Mouse (Mus musculus): ENCODE data around the gene Pik3c2b.
"Not testable (repeated sequence)": the region's sequence is repeated elsewhere in the genome, so short reads cannot be mapped to it uniquely, and the experiment has no call there.

The Pik3c2b gene

DNA sequence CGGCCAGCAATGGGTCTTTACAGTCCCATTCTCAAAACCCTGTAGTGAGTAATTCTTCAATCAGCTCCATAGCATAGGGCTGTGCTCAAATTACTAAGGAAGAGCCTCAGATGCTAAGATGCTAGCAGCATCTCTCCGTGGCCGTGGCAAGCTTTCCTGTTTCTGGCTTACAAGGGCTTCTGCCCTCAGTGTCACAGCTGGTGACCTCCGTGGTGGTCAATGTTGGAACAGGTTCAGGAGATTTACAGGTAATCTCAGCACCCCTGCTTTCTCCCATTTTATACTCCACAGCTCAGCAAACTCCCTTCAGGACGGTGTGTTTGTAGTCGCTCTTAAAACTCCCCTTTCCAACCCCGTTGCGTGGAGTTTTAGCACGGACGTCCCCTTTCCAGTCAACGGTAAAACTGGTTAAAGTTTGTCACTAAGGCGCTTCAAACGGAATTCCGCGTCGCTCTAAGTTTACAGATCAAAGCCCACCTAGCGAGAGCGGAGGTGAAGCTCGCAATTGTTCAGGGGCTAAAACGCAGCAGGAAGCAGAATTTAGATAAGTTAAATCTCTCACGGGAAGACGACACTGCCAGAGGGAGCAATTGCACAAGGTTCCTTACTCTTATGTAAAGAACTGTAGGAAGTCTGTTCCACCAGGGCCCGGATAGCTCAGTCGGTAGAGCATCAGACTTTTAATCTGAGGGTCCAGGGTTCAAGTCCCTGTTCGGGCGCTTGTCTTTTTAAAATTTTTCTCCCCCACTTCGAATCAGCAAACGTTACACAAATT is 12.0 kb upstream of the Pik3c2b start:
- peak; percentile 63 to 74 for DNase-seq (ENCODE audit: low spot score in 2 of 2)

DNA sequence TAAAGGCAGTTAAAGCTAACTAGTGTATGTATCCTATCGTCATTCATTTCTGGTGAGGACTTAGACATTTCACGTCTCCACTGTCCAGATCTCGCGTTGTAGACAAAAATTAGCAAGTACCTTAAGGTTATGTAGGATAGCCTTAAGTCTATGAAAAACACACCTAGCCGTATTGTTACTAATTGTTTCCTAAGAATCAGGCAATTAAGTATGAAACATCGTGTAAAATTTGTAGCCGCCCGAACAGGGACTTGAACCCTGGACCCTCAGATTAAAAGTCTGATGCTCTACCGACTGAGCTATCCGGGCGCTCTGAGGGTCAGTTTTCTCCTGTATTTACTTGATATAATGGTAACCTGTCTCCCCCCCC is 11.4 kb upstream of the Pik3c2b start:
- peak in 1 of 2 experiments; percentile 50 for DNase-seq (ENCODE audit: low spot score in 2 of 2)

DNA sequence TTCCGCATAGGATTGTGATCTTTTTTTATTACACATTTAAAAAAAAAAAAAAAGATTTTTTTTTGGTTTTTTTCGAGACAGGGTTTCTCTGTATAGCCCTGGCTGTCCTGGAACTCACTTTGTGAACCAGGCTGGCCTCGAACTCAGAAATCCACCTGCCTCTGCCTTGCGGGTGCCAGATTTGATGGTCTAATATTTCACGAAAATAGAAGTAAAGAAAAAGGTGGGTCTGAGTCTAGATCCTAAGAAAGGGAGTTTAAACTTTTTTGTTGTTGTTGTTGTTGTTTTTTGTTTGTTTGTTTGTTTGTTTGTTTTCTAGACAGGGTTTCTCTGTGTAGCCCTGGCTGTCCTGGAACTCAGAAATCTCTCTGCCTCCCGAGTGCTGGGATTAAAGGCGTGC is 10.8 kb upstream of the Pik3c2b start:
- not testable (repeated sequence) for DNase-seq (ENCODE audit: low spot score in 2 of 2)

DNA sequence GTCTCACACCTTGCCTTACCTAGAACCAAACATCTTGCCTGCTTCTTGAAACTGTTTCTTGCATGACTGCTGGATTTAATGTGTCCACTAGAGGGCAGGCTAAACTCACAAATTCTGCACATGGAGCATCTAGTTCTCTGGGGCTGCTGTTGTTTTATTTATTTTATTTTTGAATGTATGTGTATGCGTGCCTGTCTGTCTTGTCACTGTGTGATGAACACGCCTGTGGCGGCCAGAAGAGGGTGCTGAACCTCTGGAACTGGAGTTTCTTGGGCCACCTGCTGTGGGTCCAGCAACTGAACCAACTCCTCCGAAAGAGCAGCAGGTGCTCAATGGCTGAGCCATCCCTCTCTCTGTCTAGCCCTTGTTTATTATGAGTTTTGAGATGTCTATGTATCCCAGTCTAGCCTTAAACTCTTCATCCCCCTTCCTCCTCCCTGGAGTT is 5.9 kb upstream of the Pik3c2b start:
- peak; percentile 55 to 72 for DNase-seq (ENCODE audit: low spot score in 2 of 2)

GRCm38 (mm10) chr1:133045861-133046440 is 484 bp downstream of the Pik3c2b start:
- peak; percentile 79 to 90 for DNase-seq (ENCODE audit: low spot score in 2 of 2)

GRCm38 (mm10) chr1:133046441-133046931 is 1.0 kb downstream of the Pik3c2b start:
- peak; percentile 33 to 73 for DNase-seq (ENCODE audit: low spot score in 2 of 2)

DNA sequence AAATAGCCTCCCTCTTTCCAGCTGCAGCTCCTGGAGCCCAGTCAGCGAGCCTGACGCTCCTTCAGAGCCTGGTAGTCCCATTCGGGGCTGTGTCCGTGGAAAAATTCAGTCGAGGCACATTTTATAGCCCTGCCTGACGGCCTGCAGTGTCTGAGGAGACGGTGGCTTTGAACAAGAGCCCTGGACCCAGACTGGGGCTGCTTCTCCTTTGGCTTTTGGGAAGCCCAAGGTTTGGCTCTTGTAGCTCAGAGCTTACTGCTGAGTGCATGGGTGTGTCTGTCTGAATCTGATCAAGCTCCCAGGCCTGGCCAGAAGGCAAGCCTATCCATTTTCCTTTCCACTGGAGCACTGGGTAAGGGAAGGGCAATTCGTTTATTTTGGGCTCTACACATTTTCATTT is 2.1 kb downstream of the Pik3c2b start:
- peak in 1 of 2 experiments; percentile 62 for DNase-seq (ENCODE audit: low spot score in 2 of 2)

DNA sequence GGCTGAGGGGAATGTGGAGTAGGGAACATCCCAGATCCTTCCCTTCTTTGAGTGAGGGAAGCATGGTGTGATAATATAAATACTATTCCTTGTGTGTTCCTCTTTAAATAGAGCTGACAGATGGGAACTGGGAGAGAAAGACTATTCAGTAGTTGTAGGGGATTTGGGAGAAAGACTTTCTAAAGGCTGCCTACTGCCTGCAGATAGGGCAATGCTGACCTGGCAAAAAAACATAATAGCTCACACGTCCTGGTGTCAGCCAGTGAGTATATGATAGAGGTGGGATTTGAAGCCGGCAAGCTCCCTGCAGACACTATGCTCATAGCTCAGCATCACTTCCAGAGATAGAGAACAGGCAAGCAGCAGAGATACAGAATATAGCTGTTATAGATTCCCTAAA is 3.2 kb downstream of the Pik3c2b start:
- DNase-seq (ENCODE audit: low spot score in 2 of 2), result no peak

DNA sequence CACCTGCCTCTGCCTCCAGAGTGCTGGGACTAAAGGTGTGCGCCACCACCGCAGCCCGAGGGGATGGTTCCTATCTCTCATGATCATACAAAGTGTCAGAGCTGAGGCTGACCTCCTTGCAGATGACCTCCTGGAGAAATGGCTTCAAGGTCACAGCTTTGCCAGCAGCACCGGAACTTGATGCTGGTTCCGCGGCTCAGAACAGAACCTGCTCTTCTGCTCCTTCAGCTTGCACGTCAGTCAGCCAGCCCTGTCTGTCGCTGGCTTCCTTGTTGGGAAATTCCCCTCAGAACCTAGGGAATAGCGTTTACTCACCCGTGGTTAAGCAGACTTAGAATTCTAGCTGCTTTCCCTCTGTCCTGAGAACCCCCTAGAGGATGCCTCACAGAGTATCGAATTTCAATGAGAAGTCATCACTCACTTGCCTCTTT is 4.5 kb downstream of the Pik3c2b start:
- no peak for DNase-seq (ENCODE audit: low spot score in 2 of 2)

GRCm38 (mm10) chr1:133051829-133052228 is 6.4 kb downstream of the Pik3c2b start:
- DNase-seq (ENCODE audit: low spot score in 2 of 2), result no peak

- DNase-seq (ENCODE audit: low spot score in 2 of 2), result peak in 1 of 2 experiments; percentile 49
Observed at GRCm38 (mm10) chr1:133053034-133053433, 7.6 kb downstream of the Pik3c2b start.

DNA sequence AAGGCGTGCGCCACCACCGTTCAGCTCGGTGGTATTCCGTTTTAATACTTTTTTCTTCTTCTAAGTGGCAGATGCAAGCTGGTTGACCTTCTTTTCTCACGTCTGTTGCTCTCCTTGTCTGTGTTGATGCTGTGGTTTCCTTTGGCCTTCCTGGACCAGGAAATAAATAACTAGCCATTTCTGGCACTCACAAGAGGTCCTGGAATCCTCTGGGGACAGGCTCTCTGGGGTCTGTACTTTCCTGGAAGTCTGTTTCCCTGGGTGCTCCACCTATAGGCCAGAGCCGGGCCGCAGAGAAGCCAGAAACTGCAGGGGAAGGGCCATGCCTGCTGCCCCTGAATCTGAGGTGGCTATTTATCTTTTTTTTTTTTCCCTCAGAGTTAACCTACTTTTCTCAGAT is 8.9 kb downstream of the Pik3c2b start:
- no peak for DNase-seq (ENCODE audit: low spot score in 2 of 2)

GRCm38 (mm10) chr1:133057345-133058034 is 12.0 kb downstream of the Pik3c2b start:
- no peak for DNase-seq (ENCODE audit: low spot score in 2 of 2)

DNA sequence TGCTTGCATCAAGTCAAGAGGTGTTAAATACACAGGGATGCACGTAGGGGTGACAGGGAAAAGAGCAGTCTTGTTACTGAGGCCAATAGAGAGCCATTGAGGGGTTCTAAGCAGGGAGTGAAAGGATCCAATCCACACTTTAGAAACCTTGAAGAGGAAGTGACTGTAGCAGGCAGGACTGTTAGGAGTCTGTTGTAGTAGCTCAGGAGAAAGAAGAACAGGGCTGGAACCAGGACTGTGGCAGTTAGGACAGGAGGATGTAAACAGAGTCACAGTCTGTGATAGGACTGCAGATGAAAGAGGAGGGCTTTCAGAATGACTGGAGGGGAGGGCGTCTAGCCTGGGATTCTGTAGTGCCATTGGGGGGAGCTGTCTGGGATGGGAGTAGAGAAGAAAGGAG is 14.1 kb downstream of the Pik3c2b start:
- DNase-seq (ENCODE audit: low spot score in 2 of 2), result no peak

GRCm38 (mm10) chr1:133060681-133061080 is 15.2 kb downstream of the Pik3c2b start:
- DNase-seq (ENCODE audit: low spot score in 2 of 2), result no peak

- no peak for DNase-seq (ENCODE audit: low spot score in 2 of 2)
Observed at GRCm38 (mm10) chr1:133063164-133063563, 17.7 kb downstream of the Pik3c2b start.

DNA sequence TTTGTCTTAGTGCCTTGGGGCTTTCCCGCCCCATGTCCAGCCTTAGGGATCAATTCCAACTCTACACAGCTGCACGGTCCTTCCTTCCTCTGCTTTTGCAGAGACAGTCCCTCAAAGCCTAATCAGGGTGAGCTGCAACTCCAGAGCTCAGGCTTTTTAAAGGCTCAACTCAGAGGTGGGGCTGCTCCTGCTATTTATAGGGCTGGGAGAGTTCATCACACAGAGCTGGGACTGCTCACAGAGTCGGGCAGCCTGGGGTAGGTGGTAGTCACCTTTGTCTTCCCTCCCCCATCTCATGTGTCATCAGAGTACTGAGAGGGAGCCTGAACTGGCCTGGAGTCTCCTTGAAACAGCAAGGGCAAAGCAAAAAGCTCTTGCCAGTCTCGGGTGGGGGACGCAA is 22.8 kb downstream of the Pik3c2b start:
- DNase-seq (ENCODE audit: low spot score in 2 of 2), result no peak

DNA sequence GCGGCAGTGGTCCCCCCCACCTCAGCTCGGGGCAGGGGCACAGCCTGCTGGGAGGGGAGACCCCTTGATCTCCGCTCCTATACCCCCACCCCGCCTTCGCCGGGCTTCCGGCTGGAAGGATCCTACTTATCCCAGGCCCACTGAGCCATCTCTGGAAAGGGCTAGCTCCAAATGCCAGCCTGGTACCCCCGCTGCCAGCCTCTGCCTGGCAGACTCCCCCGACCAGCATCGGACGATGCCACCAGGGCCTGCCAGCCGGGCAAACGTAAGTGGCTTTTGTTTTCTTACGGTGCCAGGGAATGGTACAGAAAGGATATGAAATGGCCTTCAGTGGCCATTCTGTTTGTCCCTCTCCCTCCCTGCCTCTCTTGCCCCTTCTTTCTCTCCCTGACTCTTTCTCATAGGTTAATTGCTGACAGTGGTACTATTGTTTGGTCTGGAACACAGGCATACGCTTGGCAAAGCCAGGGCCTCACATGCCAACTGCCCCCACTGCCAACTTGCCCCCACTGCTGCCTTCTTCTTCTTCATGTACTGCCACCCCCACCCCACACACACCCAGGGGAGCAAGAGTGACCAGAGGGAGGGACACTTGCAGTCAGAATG is 23.3 kb downstream of the Pik3c2b start:
- no peak for DNase-seq (ENCODE audit: low spot score in 2 of 2)

GRCm38 (mm10) chr1:133069275-133070120 is 24.0 kb downstream of the Pik3c2b start:
- peak in 1 of 2 experiments; percentile 60 for DNase-seq (ENCODE audit: low spot score in 2 of 2)

GRCm38 (mm10) chr1:133070157-133070556 is 24.7 kb downstream of the Pik3c2b start:
- no peak for DNase-seq (ENCODE audit: low spot score in 2 of 2)
